Mouse (Mus musculus) ES-E14 (cell line): ENCODE measurements around the gene Prl2c3.

Experiments used
- CHD2 ChIP-seq: IDR thresholded peaks from 2 replicates; pipeline ENCODE4 v1.6.1; 2014; ENCODE audit warnings: mild to moderate bottlenecking, low read depth, low read length, inconsistent platforms
- MAFK ChIP-seq: IDR thresholded peaks from 2 replicates; pipeline ENCODE4 v1.6.1; 2014; ENCODE audit warnings: mild to moderate bottlenecking, low read depth, low read length, inconsistent platforms; ENCODE audit not compliant: insufficient read depth

- no peak for TF ChIP-seq CHD2
- TF ChIP-seq MAFK: no peak
Observed at GRCm38 (mm10) chr13:12829031-12829430, 29.2 kb upstream of the Prl2c3 start.
